Mouse (Mus musculus): ENCODE data around the gene Scaf4.

DNA sequence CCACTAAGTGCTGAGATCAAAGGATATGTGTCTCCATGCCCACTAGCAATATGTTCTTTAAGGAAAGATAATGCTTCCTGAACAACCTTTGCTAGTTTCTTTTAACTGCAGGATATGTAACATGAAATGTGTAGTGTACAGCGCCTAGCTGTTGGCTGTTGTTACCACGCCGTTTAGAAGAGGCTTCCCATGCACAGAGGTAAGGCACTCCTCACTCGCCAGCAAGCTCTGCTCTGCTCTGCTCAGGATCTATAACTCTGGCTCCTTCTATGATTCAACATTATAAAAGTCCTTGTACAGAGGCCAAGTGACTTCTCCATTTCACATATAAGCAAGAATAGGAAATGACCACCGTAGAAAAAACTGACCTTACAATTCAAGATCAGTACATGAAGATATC, 24.7 kb downstream of the Scaf4 start:
- TF ChIP-seq POLR2A (IDR thresholded peaks at IDR 0.05; ENCODE audit: extremely low read depth, insufficient read depth, low read length) (no peak), CTCF (IDR thresholded peaks at IDR 0.05; ENCODE audit: extremely low read depth, insufficient read depth, low read length) (no peak)

Data from cortical plate, adult 2 months (tissue).